Mouse (Mus musculus): ENCODE measurements around the gene Snx18. TPM values are rescaled to one million over a fixed set of nuclear protein-coding genes. Genes with fewer than 3 reads are reported as not detected.

The Snx18 gene
- polyA plus RNA-seq, 1 experiment = 13.7 TPM

- no peak overlapping the region for H3K27ac ChIP-seq (ENCODE audit: insufficient read depth, low read length)
- 95% methylated on average over 2 of the region's 2 CpGs for WGBS
Observed at GRCm38 (mm10) chr13:113555226-113555625, 63.1 kb downstream of the Snx18 start.

GRCm38 (mm10) chr13:113553603-113554230 lies 64.6 kb downstream of the Snx18 start:
- H3K36me3 ChIP-seq (ENCODE audit: control insufficient read depth, insufficient read depth, low read length) = no peaks in the 10 kb centered on the region
- no peaks in the 10 kb centered on the region for H3K27me3 ChIP-seq (ENCODE audit: control insufficient read depth, insufficient read depth, low read length)
- TF ChIP-seq CTCF (IDR thresholded peaks at IDR 0.05; ENCODE audit: extremely low read depth, insufficient read depth, insufficient read length, insufficient replicate concordance) (no peak), POLR2A (IDR thresholded peaks at IDR 0.05; ENCODE audit: low read depth, low read length) (no peak)
- H3K4me1 ChIP-seq (ENCODE audit: control insufficient read depth, insufficient read depth, insufficient read length) = no peaks in the 10 kb centered on the region
- DNase-seq (ENCODE audit: low read depth in 1 of 2, low spot score in 2 of 2) = no peak
- no peak overlapping the region for H3K27ac ChIP-seq (ENCODE audit: insufficient read depth, low read length)
- 61% methylated on average over 5 of the region's 5 CpGs for WGBS
- no peak overlapping the region for H3K4me3 ChIP-seq (ENCODE audit: extremely low read depth, insufficient read depth, insufficient read length)

More at GRCm38 (mm10) chr13:113555226-113555625, 63.1 kb downstream of the Snx18 start:
- H3K36me3 ChIP-seq (ENCODE audit: control insufficient read depth, insufficient read depth, low read length) = no peaks in the 10 kb centered on the region
- H3K27me3 ChIP-seq (ENCODE audit: control insufficient read depth, insufficient read depth, low read length) = no peaks in the 10 kb centered on the region
- TF ChIP-seq CTCF (IDR thresholded peaks at IDR 0.05; ENCODE audit: extremely low read depth, insufficient read depth, insufficient read length, insufficient replicate concordance) (no peak), POLR2A (IDR thresholded peaks at IDR 0.05; ENCODE audit: low read depth, low read length) (no peak)
- H3K4me3 ChIP-seq (ENCODE audit: extremely low read depth, insufficient read depth, insufficient read length) = no peak overlapping the region
- no peaks in the 10 kb centered on the region for H3K4me1 ChIP-seq (ENCODE audit: control insufficient read depth, insufficient read depth, insufficient read length)
- no peak for DNase-seq (ENCODE audit: low read depth in 1 of 2, low spot score in 2 of 2)

GRCm38 (mm10) chr13:113552341-113552740 lies 66.0 kb downstream of the Snx18 start:
- no peak for TF ChIP-seq POLR2A (IDR thresholded peaks at IDR 0.05; ENCODE audit: low read depth, low read length)
- TF ChIP-seq CTCF (IDR thresholded peaks at IDR 0.05; ENCODE audit: extremely low read depth, insufficient read depth, insufficient read length, insufficient replicate concordance) = no peak
- Histone ChIP-seq H3K27ac (ENCODE audit: insufficient read depth, low read length) (no peak overlapping the region), H3K36me3 (ENCODE audit: control insufficient read depth, insufficient read depth, low read length) (no peaks in the 10 kb centered on the region), H3K4me3 (ENCODE audit: extremely low read depth, insufficient read depth, insufficient read length) (no peak overlapping the region), H3K27me3 (ENCODE audit: control insufficient read depth, insufficient read depth, low read length) (no peaks in the 10 kb centered on the region), H3K4me1 (ENCODE audit: control insufficient read depth, insufficient read depth, insufficient read length) (no peaks in the 10 kb centered on the region)
- 74% methylated on average over 1 of the region's 1 CpGs for WGBS
- DNase-seq (ENCODE audit: low read depth in 1 of 2, low spot score in 2 of 2) = no peak

- Histone ChIP-seq H3K27ac (ENCODE audit: insufficient read depth, low read length) (no peak overlapping the region), H3K27me3 (ENCODE audit: control insufficient read depth, insufficient read depth, low read length) (no peaks in the 10 kb centered on the region), H3K4me3 (ENCODE audit: extremely low read depth, insufficient read depth, insufficient read length) (no peak overlapping the region), H3K4me1 (ENCODE audit: control insufficient read depth, insufficient read depth, insufficient read length) (no peaks in the 10 kb centered on the region), H3K36me3 (ENCODE audit: control insufficient read depth, insufficient read depth, low read length) (no peaks in the 10 kb centered on the region)
- 73% methylated on average over 8 of the region's 8 CpGs for WGBS
- TF ChIP-seq CTCF (IDR thresholded peaks at IDR 0.05; ENCODE audit: extremely low read depth, insufficient read depth, insufficient read length, insufficient replicate concordance) = no peak
- TF ChIP-seq POLR2A (IDR thresholded peaks at IDR 0.05; ENCODE audit: low read depth, low read length) = no peak
- DNase-seq (ENCODE audit: low read depth in 1 of 2, low spot score in 2 of 2) = no peak
Observed at GRCm38 (mm10) chr13:113550866-113551565, 67.3 kb downstream of the Snx18 start.

- Histone ChIP-seq H3K4me1 (ENCODE audit: control insufficient read depth, insufficient read depth, insufficient read length) (no peaks in the 10 kb centered on the region), H3K27ac (ENCODE audit: insufficient read depth, low read length) (no peak overlapping the region), H3K36me3 (ENCODE audit: control insufficient read depth, insufficient read depth, low read length) (no peaks in the 10 kb centered on the region), H3K4me3 (ENCODE audit: extremely low read depth, insufficient read depth, insufficient read length) (no peak overlapping the region), H3K27me3 (ENCODE audit: control insufficient read depth, insufficient read depth, low read length) (no peaks in the 10 kb centered on the region)
- no peak for TF ChIP-seq CTCF (IDR thresholded peaks at IDR 0.05; ENCODE audit: extremely low read depth, insufficient read depth, insufficient read length, insufficient replicate concordance)
- TF ChIP-seq POLR2A (IDR thresholded peaks at IDR 0.05; ENCODE audit: low read depth, low read length) = no peak
- no peak for DNase-seq (ENCODE audit: low read depth in 1 of 2, low spot score in 2 of 2)
- WGBS = 74% methylated on average over 3 of the region's 3 CpGs
Observed at GRCm38 (mm10) chr13:113549021-113549420, 69.3 kb downstream of the Snx18 start.

GRCm38 (mm10) chr13:113547807-113548426 lies 70.4 kb downstream of the Snx18 start:
- H3K4me1 ChIP-seq (ENCODE audit: control insufficient read depth, insufficient read depth, insufficient read length) = no peaks in the 10 kb centered on the region
- H3K27ac ChIP-seq (ENCODE audit: insufficient read depth, low read length) = no peak overlapping the region
- no peak for DNase-seq (ENCODE audit: low read depth in 1 of 2, low spot score in 2 of 2)
- H3K27me3 ChIP-seq (ENCODE audit: control insufficient read depth, insufficient read depth, low read length) = no peaks in the 10 kb centered on the region
- no peaks in the 10 kb centered on the region for H3K36me3 ChIP-seq (ENCODE audit: control insufficient read depth, insufficient read depth, low read length)
- 76% methylated on average over 8 of the region's 8 CpGs for WGBS
- TF ChIP-seq CTCF (IDR thresholded peaks at IDR 0.05; ENCODE audit: extremely low read depth, insufficient read depth, insufficient read length, insufficient replicate concordance) (no peak), POLR2A (IDR thresholded peaks at IDR 0.05; ENCODE audit: low read depth, low read length) (no peak)
- H3K4me3 ChIP-seq (ENCODE audit: extremely low read depth, insufficient read depth, insufficient read length) = no peak overlapping the region
